Mouse (Mus musculus) cerebellum, postnatal 36 days (tissue): Measurements from ENCODE around the gene Ttk.

Source experiments
- DNase-seq, 2 experiments: peaks; one replicate each; pipeline ENCODE4 v3.0.0; 2021 to 2022; ENCODE audit warnings: mixed read lengths in 2 of 2

The Ttk gene

DNA sequence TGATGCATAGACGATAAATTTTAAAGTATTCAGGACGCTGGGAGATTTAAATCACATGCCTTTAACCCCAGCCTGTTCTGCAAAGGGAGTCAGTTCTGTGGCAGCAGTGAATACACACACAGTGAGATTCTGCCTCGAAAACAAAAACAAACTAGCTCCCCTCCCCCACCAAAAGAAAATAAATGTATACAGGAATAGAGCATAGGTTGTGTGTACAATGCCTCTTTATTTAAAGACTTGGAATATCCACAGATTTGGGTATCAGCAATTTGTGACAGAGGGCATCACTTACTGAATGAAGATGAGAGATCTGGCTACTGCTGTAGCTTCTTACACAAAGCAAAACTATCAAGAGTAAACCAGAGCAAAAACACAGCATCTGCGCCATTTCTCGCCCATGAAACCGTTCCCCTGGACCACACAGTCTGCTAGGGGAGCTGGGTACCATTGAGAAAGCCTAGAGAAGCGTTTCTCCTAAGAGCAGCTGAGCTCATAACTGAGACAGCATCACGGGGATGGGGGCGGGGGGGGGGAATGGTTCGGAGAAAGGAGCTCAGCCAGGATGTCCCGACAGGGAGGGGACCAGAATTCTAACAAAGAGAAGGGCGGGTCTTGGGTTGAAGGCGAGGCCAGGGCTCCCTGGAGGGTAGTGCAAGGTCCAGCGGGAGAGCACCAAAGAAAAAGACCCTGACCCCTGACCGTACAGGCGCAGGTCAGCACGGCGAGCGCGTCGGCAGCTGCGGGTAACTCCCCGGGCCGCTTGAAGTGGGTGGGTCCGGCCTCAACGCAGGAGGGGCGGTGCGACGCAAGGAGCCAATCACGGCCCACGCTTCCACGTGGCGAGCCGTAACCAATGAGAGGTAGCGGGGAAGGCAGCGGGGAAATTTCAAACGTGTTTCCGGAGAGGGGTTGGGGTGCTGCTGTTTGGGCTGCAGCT lies at the start of gene Ttk:
Ttk (plus strand) TSS at position 879 of the 937 bp plus-strand sequence.
- peak; percentile 85 to 89 for DNase-seq

DNA sequence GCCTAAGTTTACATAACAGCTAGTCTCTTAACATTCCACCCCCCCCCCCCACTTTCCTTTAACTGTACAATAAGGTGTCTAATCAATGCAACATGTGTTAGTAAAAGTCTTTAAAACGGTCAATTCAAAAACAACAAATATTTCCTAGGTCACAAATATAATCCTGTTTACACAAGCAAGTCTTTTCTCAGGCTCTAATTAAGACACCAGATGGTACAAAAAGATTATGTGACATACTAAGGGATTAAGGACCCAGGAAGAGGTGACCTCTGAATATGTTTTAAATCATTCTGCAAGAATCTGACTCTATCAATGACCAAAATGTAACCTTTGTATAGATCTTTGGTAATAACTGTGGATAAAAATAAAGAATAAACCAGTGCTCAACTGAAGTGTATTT lies 49.0 kb upstream of the Ttk start:
- DNase-seq = no peak

DNA sequence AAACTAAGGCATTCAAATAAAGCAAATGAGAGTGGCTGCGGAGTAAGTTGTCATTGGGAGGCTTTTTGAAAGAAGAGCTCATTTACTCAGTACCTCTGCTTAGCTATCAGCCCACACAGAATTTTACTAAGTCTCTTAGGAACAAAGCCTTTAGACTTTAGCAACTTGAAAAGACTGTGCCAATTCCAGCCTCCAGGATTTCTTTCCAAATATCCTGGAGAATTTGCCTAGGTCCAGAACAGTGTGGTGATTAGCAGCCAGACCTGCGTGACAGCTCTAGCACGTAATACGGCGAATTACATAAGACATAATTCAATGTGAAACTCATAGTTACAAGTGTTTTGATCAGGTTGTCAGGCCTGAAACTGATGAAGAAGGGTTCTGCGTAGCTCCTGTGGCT lies 45.2 kb upstream of the Ttk start:
- no peak for DNase-seq

DNA sequence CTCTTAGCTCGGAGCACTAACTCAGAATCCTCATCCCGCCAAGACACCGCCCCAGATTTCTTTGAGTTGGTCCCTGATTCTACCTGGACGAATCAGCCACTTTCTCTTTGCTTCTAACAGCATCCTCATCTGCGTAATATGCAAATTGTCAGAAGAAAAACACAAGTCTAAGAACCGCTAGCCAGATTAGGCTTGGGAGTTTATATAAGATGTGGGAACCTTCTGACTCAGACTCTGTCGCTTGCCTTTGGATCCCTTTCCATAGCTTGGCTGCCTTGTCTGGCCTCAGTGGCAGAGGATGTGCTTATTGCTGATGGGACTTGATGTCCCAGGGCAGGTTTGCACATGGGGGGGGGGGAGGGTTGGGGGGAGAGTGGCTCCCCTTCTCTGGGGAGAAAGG lies 37.6 kb upstream of the Ttk start:
- no peak for DNase-seq

DNA sequence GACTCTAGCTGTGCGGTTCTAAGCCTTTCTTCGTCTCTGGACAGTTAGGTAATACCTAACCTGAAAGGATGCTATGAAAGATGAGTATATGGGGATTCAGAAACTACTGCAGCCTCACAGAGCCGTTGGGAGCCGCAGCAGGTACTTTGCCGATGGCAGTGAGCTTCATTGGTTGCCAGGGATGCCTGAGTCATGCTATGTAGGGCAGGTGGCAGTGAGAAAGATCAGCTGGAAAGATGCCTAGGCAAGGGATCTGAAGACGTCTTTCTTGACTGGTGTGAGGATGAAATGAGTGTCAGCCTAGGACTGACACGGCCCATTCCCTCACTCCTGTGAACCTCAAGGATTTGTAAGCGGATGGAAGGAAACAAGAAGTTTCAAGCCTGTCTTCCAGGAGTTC lies 36.6 kb upstream of the Ttk start:
- DNase-seq = peak; percentile 42 to 60

DNA sequence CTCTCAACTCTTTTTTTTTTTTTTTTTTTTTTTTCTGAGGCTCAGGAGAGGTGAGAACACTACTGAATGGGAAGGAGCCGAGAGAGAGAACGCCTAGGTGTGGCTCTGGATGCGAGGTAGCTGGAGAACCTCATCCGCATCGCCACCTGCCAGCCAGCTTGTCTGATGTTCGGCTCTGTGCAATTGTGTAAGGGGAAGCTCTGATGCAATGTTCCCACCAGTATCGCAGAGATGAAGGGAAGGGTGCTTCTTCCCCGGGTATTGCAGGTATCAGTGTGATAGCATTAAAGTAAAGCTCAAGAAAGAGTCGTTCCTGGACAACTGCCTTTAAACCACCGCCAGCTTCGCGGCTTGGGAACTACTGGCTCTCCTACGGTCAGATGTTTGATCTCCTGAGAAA lies 30.1 kb upstream of the Ttk start:
- DNase-seq = peak in 1 of 2 experiments; percentile 11

DNA sequence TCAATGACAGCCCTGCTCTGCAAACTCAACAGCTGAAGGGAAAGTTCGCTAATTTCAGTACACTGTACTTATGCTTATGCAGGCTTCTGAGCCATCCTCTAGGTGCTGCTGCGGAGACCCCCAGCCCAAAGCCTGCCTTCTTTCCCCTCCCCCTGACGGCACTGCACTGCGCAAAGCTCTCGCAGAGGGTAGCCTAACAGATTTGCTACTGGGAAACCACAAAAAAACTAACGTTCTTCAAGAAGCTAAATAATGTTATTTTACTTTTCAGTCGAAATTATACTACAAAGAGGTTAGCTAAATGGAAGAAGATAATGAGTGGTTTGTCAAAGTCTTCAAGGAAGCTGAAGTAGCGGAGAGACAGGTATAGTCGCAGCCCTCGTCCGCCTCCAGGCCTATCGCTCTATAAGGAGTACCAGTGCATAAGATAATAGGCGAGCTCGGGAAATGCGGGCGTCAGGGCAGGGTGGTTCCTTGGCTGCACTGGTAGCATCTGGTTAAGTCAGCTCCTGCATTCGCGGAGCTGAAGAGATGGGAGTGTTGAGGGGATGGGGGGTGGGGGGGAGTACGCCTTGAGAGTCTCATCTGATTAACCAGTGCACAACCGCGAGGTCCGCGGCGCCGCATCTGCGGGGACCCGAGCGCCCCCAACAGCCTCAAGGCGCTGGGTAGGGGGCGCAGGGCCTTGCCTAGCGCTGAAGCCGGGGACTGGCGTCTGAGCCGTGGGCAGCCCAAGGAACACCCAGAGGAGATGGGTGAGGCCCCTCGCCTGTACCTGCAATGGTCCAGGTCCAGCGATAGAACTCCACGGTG lies 29.1 kb upstream of the Ttk start:
- DNase-seq = peak; percentile 34 to 42

DNA sequence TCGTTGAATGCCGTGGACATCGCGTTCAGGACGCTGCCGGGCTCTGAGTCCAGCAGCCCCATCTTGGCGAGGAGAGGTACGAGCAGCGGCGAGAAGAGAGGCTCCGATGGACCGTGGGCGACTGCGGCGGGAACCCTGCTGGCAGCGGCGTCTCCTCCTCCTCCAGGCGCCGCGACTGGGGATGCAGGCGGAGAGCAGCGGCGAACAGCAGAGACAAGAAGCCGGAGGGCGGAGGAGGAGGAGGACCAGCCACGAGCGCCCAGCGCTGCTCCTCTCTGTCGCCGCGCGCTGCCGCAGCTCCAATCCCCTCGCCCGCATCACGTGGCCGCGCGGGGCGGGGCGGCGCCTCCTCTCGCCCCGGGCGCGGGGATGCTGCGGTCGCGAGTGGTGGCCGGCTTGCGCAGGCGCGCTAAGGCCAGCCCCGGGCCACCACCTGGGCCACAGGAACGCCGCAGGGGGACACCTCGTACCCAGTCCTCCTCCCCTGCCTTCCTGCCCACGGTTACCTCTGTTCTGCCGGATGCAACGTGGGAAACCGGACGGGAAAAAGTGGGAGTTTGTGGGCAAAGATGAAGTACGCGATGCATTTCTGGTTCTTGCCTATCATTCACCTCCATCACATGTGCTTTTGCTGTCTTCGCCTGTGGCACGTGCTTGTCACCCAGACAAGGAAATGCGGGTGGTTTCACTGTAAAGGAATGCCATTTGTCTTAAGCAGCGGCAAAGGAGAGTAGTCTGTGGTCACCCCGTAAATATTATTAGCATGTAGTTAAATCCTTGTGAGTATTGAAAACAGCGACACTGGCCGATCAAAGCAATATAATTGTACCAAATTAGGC lies 28.3 kb upstream of the Ttk start, which contains the start of gene Elovl4:
Elovl4 (minus strand) TSS at position 301 of the 839 bp plus-strand sequence.
- DNase-seq = peak; percentile 86 to 91

DNA sequence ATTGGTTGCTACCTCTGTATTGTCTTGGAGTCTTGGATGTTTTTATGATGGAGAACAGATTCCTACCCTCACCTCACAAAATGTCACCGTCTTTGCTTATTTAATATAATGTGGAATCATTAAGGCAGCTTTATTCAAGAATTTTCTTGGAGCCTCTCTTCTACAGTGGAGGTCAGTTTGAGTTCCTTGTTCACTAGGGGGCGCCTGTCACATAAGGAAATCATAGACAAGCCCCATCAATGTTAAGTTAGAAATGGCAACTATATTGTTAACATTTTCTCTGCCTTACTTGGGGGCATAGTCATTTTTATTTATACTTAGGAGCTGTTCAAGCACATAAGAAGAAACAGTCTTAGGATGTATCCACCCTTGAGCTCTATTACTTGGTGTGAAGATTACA lies 26.9 kb upstream of the Ttk start:
- DNase-seq = peak; percentile 40 to 61

DNA sequence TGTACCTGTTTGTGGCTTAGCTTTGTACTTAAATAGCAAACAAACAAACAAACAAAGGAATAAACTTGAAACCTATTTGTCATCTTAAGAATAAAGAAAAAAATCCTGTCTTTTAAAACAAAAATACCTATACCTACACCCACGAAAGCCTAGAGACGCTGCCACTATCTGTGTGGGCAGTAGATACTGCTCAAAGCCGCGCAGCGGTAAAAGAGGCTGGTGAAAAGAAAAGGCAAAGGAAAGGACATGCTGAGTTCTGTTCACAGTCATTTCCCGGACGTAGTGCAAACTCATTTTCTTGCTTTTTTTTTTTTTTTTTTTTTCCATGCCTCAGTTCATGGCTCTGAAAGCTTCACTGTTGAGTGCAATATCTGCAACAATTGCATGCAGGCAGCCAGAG lies 15.3 kb upstream of the Ttk start:
- DNase-seq = no peak

DNA sequence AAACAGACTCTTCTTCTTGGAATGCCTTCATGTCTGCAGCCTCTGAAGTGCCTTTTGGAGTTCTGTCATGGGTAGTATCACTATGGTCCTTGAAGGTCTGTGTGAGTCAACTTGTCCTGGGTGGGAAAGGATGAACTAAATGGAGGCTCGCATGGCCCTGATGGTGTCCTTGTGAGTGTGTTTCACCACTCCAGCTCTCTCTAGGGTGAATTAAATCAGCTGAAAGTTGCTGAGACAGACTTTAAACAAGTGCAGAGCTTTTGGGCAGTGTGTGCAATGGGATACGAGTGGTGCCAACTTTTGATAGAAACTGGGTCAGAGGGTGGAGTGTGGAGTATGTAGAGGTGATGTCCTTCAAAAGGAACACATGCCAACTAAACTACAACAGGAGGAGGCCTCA lies 13.5 kb upstream of the Ttk start:
- DNase-seq = no peak

DNA sequence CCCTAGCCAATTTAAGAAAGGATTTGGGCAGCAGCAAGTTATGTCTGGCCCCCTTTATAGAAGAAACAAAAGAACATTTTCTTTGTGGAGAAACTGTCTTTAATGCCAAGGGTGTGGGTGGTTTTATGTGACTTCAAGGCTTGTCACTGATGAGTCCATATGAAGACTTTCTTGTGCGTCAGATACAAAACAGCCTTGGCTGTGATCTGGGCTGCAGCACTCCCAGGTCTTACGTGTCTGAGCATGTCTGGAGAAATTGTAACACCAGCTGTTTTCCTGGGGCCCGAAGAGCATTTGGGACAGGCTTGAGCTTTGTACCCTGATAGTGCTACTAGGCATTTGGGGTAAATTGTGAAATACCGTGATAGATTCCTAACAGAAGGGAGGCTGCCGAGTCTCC lies 11.6 kb upstream of the Ttk start:
- no peak for DNase-seq

DNA sequence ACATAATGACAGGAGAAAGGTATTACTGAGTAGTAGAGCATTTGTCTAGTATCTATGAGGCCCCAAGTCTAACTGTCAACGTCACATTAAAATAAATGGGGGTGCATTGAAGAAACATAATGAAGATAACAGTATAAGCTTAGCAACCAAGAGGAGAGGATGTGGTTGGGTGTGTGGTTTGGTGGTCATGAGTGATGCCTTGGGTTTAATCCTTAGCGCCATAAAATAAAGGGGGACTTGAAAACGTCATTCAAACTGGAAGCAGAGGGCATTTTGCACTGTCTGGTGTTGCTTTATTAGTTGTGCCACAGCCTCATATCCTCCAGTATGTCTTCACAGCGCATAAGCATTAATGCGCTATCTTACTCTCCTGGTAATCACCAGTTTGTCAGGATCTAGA lies 4.6 kb upstream of the Ttk start:
- no peak for DNase-seq

DNA sequence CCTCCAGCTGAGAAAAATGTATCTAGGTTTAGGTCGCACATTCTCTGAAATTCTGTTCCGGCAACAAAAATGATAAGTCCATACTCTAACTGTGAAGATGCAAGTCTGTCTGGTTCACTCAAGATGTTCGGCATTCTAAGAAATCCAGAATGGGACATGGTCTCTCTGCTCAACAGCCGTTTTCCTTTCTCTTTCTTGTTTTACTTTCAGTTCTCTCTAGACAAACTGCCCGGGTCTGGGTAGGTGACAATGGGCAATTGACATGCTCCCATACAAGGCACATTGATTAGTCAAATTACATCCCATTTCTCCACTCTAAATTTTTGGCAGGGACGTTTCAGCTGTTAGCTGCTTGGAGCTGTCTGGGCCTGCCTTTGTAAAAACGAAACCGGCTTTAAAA lies 3.3 kb upstream of the Ttk start:
- DNase-seq = no peak

DNA sequence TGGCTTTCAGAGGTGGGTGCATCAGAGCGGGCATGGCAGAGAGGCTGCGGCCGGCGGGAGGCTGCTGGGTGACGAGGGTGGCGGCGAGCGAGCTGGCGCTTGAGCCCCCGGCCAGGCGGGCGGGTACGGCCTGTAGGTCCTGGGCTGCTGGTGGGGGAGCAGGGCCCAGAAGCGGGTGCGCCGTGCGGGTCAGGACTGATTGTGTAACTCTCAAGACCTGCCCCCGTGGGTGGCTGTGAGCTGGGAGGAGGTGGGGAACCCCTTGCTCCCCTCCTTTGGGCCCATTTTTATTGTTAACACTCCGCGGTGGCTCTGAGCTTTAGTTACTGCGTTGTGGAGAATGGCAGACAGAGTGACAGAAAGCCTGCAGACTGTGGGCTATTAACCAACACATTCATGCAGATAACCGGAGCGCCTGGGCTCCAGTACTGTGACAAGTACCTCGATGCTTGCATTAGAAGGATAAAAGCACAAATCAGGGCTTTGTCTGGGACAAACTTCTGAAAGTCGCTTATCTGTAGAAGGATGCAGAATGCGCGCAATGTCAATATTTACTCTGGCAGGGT lies 342 bp downstream of the Ttk start:
- DNase-seq = no peak

DNA sequence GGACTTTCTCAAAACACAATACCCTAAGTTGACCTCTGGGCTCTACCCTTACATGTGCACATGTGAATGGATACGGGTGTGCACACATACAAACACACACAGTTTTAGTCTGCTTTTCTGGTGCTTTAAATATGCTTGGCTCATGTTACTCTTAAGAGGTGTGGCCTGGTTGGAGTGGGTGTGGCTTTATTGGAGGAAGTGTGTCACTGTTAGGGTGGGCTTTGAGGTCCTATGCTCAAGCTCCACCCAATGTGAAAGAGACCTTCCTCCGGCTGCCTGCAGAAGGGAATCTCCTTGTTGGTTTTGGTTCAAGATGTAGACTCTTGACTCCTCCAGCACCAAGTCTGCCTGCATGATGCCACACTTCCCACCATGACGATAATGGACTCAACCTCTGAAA lies 18.0 kb downstream of the Ttk start:
- DNase-seq = no peak

DNA sequence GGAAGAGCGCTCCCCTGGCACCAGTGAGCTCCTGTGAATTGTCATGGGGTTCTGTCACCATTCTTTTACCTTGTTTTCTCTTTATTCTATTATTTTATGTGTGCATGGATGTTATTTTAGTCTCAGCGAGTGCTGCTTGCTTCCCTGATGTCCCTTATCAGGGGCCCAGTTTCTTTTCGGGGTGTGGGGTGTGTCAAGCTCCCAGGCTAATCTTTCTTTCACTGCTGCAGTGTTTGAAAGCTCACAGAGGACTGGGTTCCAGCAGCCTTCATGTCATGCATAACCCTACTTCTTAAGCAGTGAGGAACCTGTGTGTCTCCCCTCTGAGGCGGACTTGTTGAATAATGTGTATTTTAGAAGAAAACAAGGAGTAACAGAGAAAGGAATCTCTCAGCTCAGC lies 30.7 kb downstream of the Ttk start:
- no peak for DNase-seq

DNA sequence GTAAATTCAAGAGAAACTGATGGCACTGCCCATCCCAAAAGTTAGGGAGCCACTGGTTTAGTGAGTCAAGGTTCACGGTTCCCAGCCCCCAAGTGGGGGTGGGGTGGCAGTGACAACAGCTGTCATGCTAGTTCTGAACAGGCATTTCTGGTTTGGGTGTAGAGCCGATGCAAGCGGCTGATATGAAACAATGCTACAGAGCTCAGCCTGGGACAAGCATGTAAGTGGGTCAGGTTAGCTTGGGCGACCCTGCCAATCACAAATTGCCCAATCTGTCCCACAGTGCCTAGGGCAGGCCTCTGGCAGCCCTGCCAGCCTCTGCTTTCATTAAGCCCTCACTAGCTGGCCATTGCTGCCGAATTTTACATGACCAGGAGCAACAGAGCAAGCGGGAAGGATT lies 47.7 kb downstream of the Ttk start:
- peak in 1 of 2 experiments; percentile 2 for DNase-seq

DNA sequence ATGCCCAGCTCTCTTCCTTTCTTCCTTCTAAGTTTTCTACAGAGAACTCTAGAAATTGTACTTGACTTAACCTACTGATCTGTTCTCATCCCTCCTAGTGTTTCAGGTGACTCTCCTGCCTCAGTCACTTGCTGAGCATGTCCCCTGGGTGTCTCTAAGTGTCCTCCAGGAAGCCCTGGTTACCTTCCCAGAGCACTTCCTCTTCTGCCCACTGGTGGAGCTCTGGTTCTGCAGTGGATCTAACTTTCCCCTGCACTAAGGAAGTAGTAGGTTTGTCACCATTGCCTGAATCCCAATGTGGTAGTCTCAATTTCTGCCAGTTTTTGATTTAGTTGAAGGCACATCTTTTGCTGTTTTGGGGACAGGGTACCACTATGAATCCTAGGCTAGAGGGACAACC lies 51.7 kb downstream of the Ttk start:
- DNase-seq = no peak

DNA sequence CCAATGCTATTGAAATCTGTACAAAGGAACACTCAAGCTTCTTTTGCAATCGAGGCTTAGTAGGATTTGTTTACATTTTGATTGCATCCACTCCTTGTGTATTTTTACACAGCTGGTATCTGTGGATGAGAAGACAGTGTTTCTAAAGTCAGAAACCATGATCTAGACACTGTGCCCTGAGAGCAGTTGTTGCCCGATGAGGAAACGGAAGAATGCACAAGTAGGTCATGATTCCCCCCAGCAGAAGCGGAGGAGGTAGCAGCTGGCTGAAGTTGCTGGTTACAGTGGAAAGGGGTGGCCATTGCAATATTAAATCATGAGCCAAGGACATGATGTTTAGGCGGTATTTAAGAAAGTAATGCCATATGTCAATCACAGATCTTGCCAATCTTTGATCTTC lies 53.7 kb downstream of the Ttk start:
- DNase-seq = no peak

DNA sequence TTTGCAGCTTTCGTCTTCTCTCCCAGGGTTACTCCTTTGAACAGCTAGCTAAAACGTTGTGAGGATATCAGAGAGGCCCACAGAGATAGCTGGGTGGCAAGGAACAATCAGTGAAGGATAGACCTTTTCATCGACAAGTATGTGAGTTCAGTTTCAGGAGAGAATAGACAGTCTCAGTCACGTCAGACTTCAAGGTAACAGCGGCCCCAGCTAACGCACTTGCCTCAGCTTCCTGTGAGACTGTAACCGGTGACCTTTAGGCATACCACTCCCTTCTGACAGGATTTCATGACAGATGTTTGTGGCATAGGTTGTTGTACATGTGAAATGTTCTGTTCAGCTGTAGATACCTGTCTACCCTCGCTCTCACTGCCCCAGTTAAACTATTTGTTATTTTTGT lies 58.6 kb downstream of the Ttk start:
- no peak for DNase-seq

DNA sequence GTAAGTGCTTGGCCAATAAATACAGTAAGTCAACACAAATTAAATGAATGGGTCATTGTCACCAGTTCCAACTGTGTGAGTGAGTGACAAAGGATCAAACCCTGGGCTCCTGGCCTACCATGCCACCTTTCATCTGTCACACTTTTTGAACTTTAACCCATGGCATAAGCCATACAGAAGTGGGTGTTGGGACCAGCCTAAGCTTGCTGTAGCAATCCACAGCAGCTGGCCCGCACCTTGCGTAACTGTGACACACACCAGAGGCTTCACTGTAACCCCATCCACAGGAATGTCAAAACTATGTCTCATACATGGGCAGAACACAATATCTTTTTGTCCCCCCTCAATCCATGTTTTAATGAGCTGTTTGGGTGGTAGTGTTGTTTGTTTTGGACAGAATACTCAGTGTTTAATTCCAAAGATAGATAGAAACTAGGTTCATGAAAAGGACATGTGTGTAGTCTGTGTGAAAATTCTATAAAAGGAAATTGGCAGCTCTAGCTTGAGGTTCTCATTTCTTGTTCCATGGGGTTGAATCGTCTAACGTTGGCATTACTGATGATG lies 59.4 kb downstream of the Ttk start:
- DNase-seq = no peak
